Mouse (Mus musculus) kidney, adult 18-20 months (tissue): ENCODE data around the gene Lrfn1.
A peak's percentile ranks its signal among the peaks of the same experiment; 100 is the strongest.
"Not testable (repeated sequence)": the region's sequence is repeated elsewhere in the genome, so short reads cannot be mapped to it uniquely, and the experiment has no call there.

Source experiments
- DNase-seq: peaks from one replicate; pipeline ENCODE4 v3.0.0; 2021

The Lrfn1 gene

GRCm38 (mm10) chr7:28447865-28448820 lies 3.6 kb upstream of the Lrfn1 start:
- DNase-seq, result no peak

- no peak for DNase-seq
Observed at GRCm38 (mm10) chr7:28452361-28453005, 703 bp downstream of the Lrfn1 start.

GRCm38 (mm10) chr7:28460361-28460760 lies 8.6 kb downstream of the Lrfn1 start:
- no peak for DNase-seq

GRCm38 (mm10) chr7:28462769-28463168 lies 11.0 kb downstream of the Lrfn1 start:
- no peak for DNase-seq

GRCm38 (mm10) chr7:28464416-28465212 lies 12.8 kb downstream of the Lrfn1 start:
- DNase-seq, result peak; percentile 65

GRCm38 (mm10) chr7:28466721-28467212 lies 15.0 kb downstream of the Lrfn1 start:
- DNase-seq, result no peak

GRCm38 (mm10) chr7:28467213-28467751 lies 15.5 kb downstream of the Lrfn1 start:
- DNase-seq, result peak; percentile 71

- DNase-seq, result no peak
Observed at GRCm38 (mm10) chr7:28476191-28476590, 24.4 kb downstream of the Lrfn1 start.

GRCm38 (mm10) chr7:28477363-28477762 lies 25.6 kb downstream of the Lrfn1 start:
- DNase-seq, result no peak

- DNase-seq, result no peak
Observed at GRCm38 (mm10) chr7:28478854-28479253, 27.1 kb downstream of the Lrfn1 start.

- no peak for DNase-seq
Observed at GRCm38 (mm10) chr7:28482854-28483253, 31.1 kb downstream of the Lrfn1 start.

- no peak for DNase-seq
Observed at GRCm38 (mm10) chr7:28484192-28484591, 32.4 kb downstream of the Lrfn1 start.

GRCm38 (mm10) chr7:28488030-28488491 lies 36.3 kb downstream of the Lrfn1 start:
- DNase-seq, result peak; percentile 26

GRCm38 (mm10) chr7:28490410-28490809 lies 38.6 kb downstream of the Lrfn1 start:
- peak; percentile 81 for DNase-seq

- DNase-seq, result no peak
Observed at GRCm38 (mm10) chr7:28490903-28491302, 39.1 kb downstream of the Lrfn1 start.

- DNase-seq, result no peak
Observed at GRCm38 (mm10) chr7:28492310-28492709, 40.5 kb downstream of the Lrfn1 start.

- no peak for DNase-seq
Observed at GRCm38 (mm10) chr7:28495426-28495825, 43.6 kb downstream of the Lrfn1 start.

GRCm38 (mm10) chr7:28505585-28505984 lies 53.8 kb downstream of the Lrfn1 start:
- DNase-seq, result no peak

- not testable (repeated sequence) for DNase-seq
Observed at GRCm38 (mm10) chr7:28509121-28509520, 57.3 kb downstream of the Lrfn1 start.

GRCm38 (mm10) chr7:28510405-28510974 lies 58.7 kb downstream of the Lrfn1 start, which contains the start of gene Ifnl2:
TSS of gene Ifnl2 (minus strand) at chr7:28510455.
- DNase-seq, result not testable (repeated sequence)

GRCm38 (mm10) chr7:28511441-28511840 lies 59.7 kb downstream of the Lrfn1 start:
- DNase-seq, result no peak
